Mouse (Mus musculus) intestine, postnatal 0 days (tissue): ENCODE data around the gene Eno3. TPM values are rescaled to one million over a fixed set of nuclear protein-coding genes. Genes with fewer than 3 reads are reported as not detected.

Experiments
- ATAC-seq: fragments of 200-750 bp; cut with Nextera tagmentation; 2 replicates; pipeline ENCODE4 v1.8.0; 2017; ENCODE audit warnings: mild to moderate bottlenecking, moderate TSS enrichment, moderate library complexity
- H3K27ac ChIP-seq: fragments of 300-500 bp; sonication (generic); 2 replicates; pipeline ENCODE4 v1.5.1; 2014; ENCODE audit warnings: mild to moderate bottlenecking, low read depth, low read length, moderate library complexity
- H3K27me3 ChIP-seq: fragments of 300-500 bp; sonication (generic); replicated peaks from 2 replicates; pipeline ENCODE4 v1.6.1; 2014; ENCODE audit warnings: low read length, mixed read lengths; ENCODE audit not compliant: control insufficient read depth, insufficient read depth
- H3K36me3 ChIP-seq: fragments of 300-500 bp; sonication (generic); 2 replicates; pipeline ENCODE4 v1.6.1; 2014; ENCODE audit warnings: mild to moderate bottlenecking, moderate library complexity; ENCODE audit not compliant: control insufficient read depth, insufficient read depth
- H3K4me1 ChIP-seq: fragments of 300-500 bp; sonication (generic); replicated peaks from 2 replicates; pipeline ENCODE4 v1.6.1; 2014; ENCODE audit warnings: antibody characterized with exemption, low read length, mixed read lengths; ENCODE audit not compliant: control insufficient read depth, insufficient read depth
- H3K4me2 ChIP-seq: fragments of 300-500 bp; sonication (generic); replicated peaks from 2 replicates; pipeline ENCODE4 v1.6.1; 2014; ENCODE audit warnings: low read depth, mild to moderate bottlenecking, moderate library complexity
- H3K4me3 ChIP-seq: fragments of 300-500 bp; sonication (generic); 2 replicates; pipeline ENCODE4 v1.5.1; 2014; ENCODE audit warnings: low read depth, low read length
- H3K9ac ChIP-seq: fragments of 300-500 bp; sonication (generic); 2 replicates; pipeline ENCODE4 v1.6.1; 2014; ENCODE audit warnings: mild to moderate bottlenecking, low read depth, low read length
- H3K9me3 ChIP-seq: fragments of 300-500 bp; sonication (generic); 2 replicates; pipeline ENCODE4 v1.6.1; 2016; ENCODE audit warnings: mixed run types; ENCODE audit not compliant: control insufficient read depth
- CTCF ChIP-seq: sonication (generic); IDR thresholded peaks from 2 replicates; pipeline ENCODE4 v1.5.1; 2016; ENCODE audit warnings: low read depth, mild to moderate bottlenecking, control low read depth, antibody characterized with exemption, moderate library complexity
- WGBS: fragments of 180-500 bp; shearing (Covaris S2); extraction: QIAGEN DNeasy Blood & Tissue Kit; methylation state at CpG from one replicate; pipeline ENCODE4 v1.1.7; 2014; 5-methylcytosine and 5-hydroxymethylcytosine counted together
- polyA plus RNA-seq: library from polyadenylated mRNA; unstranded; fragments of >200 nt; fragmentation: Nextera tagmentation; extraction: Ambion mirVana; gene quantifications from 2 replicates; pipeline ENCODE4 v1.2.1, GENCODE M21; 2015

Eno3 gene
- polyA plus RNA-seq, 1 experiment from 2014 or later: 5.9 TPM

DNA sequence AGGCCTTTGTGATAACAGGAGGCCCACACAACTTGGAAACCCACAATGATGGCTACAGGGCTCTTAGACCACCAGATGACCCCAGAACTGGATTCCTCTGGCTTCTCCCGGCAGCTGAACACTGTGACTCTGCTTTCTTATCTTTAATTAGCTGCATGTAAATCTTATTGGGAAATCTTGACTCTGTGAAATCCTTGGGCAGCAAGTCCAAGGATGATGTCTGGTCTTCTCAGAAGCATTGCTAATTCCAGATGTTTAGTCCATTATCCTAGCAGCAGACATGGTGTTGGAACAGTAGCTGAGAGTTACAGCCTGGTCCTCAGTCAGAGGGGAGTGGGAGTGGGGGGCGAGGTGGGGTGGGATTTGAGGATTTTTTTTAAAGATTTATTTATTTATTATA, 28.6 kb upstream of the Eno3 start:
- Histone ChIP-seq H3K9ac (no peak overlapping the region), H3K27ac (no peak overlapping the region), H3K4me1 (0 out of 2 replicates have a peak, but pooled peaks cover 2% of the 10 kb centered on the region), H3K27me3 (no peaks in the 10 kb centered on the region), H3K36me3 (no peaks in the 10 kb centered on the region), H3K9me3 (no peaks in the 10 kb centered on the region), H3K4me3 (no peak overlapping the region), H3K4me2 (no peak overlapping the region)
- TF ChIP-seq CTCF: no peak
- 60% methylated on average over 2 of the region's 2 CpGs for whole genome bisulfite sequencing
- no peak for ATAC-seq

DNA sequence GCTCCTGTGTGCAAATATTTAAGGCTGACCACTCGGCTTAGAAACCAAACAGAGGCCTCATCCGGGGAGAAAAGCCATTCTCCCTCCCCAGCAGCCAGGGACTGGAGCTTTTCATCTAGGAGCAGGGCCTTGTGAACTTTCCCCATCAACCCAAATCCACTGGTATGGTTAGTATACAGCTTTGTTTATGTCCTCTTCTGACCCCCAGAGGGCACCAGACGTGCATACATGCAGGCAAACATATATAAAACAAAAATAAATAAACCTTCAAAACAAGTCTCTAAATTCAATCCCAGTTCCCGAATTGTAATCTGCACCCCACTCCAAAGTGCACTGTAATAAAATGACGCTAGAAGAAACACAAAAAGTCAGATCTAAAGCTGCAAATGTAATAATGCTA, 27.4 kb upstream of the Eno3 start:
- Histone ChIP-seq H3K27ac (no peak overlapping the region), H3K4me3 (no peak overlapping the region), H3K27me3 (no peaks in the 10 kb centered on the region), H3K4me1 (0 out of 2 replicates have a peak, but pooled peaks cover 2% of the 10 kb centered on the region), H3K4me2 (no peak overlapping the region), H3K9ac (no peak overlapping the region), H3K36me3 (no peaks in the 10 kb centered on the region), H3K9me3 (no peaks in the 10 kb centered on the region)
- 43% methylated on average over 5 of the region's 5 CpGs for WGBS
- no peak for ATAC-seq
- TF ChIP-seq CTCF: peak; percentile 63

GRCm38 (mm10) chr11:70630129-70630528, 26.9 kb upstream of the Eno3 start:
- H3K9me3 ChIP-seq: no peaks in the 10 kb centered on the region
- H3K4me3 ChIP-seq: no peak overlapping the region
- H3K27me3 ChIP-seq: no peaks in the 10 kb centered on the region
- 0 out of 2 replicates have a peak overlapping the region, but pooled peaks have one; percentile 13 for H3K9ac ChIP-seq
- no peak overlapping the region for H3K4me2 ChIP-seq
- TF ChIP-seq CTCF: no peak
- peak overlapping the region; percentile 22; the same call in 1 of the 2 replicates for H3K27ac ChIP-seq
- ATAC-seq: no peak
- 0 out of 2 replicates have a peak, but pooled peaks cover 2% of the 10 kb centered on the region for H3K4me1 ChIP-seq
- no peaks in the 10 kb centered on the region for H3K36me3 ChIP-seq
- 49% methylated on average over 7 of the region's 7 CpGs for WGBS

- H3K36me3 ChIP-seq: no peaks in the 10 kb centered on the region
- H3K9me3 ChIP-seq: no peaks in the 10 kb centered on the region
- no peak overlapping the region for H3K27ac ChIP-seq
- no peak overlapping the region for H3K4me2 ChIP-seq
- ATAC-seq: no peak
- no peak overlapping the region for H3K9ac ChIP-seq
- no peaks in the 10 kb centered on the region for H3K4me1 ChIP-seq
- TF ChIP-seq CTCF: no peak
- no peaks in the 10 kb centered on the region for H3K27me3 ChIP-seq
- no peak overlapping the region for H3K4me3 ChIP-seq
- WGBS: 83% methylated on average over 4 of the region's 4 CpGs
Measured at GRCm38 (mm10) chr11:70635601-70636000, 21.4 kb upstream of the Eno3 start.

- H3K27me3 ChIP-seq: no peaks in the 10 kb centered on the region
- H3K36me3 ChIP-seq: no peaks in the 10 kb centered on the region
- H3K27ac ChIP-seq: no peak overlapping the region
- H3K4me1 ChIP-seq: no peaks in the 10 kb centered on the region
- no peak overlapping the region for H3K4me3 ChIP-seq
- no peak for ATAC-seq
- H3K9me3 ChIP-seq: no peaks in the 10 kb centered on the region
- no peak for TF ChIP-seq CTCF
- no peak overlapping the region for H3K4me2 ChIP-seq
- 95% methylated on average over 1 of the region's 1 CpGs for WGBS
- H3K9ac ChIP-seq: no peak overlapping the region
Measured at GRCm38 (mm10) chr11:70637764-70638163, 19.2 kb upstream of the Eno3 start.

DNA sequence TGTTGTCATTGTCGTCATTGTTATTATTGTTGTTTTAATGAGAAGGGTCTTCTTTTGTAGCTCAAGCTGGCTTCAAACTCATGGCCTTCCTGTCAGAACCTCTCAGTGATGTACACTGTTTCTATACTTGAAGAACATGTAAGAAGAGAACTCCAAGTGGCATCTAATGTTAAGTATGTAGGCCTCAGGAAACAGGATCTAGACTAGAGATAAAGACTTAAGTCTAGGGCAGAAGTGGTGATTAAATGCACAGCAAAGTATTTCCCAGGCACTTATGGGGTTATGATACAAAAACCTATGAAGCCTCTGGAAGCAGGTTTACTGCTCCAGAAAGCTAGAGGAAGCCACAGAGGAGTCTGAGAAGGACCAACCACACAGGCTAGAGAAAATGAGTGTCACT, 18.7 kb upstream of the Eno3 start:
- ATAC-seq: no peak
- Histone ChIP-seq H3K4me3 (no peak overlapping the region), H3K4me2 (no peak overlapping the region), H3K27me3 (no peaks in the 10 kb centered on the region), H3K36me3 (no peaks in the 10 kb centered on the region), H3K4me1 (no peaks in the 10 kb centered on the region), H3K27ac (no peak overlapping the region), H3K9ac (no peak overlapping the region), H3K9me3 (no peaks in the 10 kb centered on the region)
- WGBS: 89% methylated on average over 1 of the region's 1 CpGs
- TF ChIP-seq CTCF: no peak

DNA sequence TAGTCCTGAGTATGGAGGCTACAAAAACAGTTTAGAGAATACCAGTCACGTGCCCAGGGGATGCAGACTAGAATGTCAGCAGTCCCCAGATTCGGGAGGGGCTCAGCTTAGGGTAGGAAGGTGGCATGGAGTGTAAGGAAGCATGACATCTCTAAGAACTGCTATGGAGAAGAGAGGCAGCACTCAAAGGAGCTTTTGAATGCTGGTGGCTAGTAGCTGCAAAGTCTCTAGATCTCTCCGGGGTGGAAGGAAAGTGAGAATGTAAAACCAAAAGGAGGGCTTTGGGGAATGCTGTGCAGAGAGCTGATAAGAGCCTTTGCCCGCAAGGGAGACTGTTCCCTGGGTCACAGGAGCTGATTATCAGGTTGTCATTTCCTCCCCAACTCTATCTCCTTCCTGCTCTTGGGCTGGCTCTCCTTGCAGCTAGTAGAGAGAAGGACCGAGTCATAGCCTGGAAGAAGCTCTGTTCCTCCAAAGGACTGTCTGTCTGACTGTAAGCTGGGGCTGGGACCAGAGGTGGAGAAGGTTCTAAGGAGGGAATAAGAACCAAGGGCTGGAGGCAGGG, 18.2 kb upstream of the Eno3 start, which contains the start of gene Gp1ba:
Gene Gp1ba (plus strand): TSS at position 409 of the 565 bp plus-strand sequence.
- 24% methylated on average over 5 of the region's 5 CpGs for WGBS
- Histone ChIP-seq H3K27ac (no peak within 1 kb of the TSS), H3K9ac (no peak within 1 kb of the TSS), H3K4me2 (no peak within 1 kb of the TSS), H3K4me3 (no peak within 1 kb of the TSS), H3K36me3 (peaks cover 1% of the 10 kb centered on the region; the same call in 1 of the 2 replicates), H3K4me1 (no peaks in the 10 kb centered on the region), H3K27me3 (no peaks in the 10 kb centered on the region), H3K9me3 (no peaks in the 10 kb centered on the region)
- no peak for ATAC-seq
- TF ChIP-seq CTCF: no peak
